Mouse (Mus musculus): ENCODE data around the gene Fbxw7. TPM values are rescaled to one million over a fixed set of nuclear protein-coding genes. Genes with fewer than 3 reads are reported as not detected.

The Fbxw7 gene
- polyA plus RNA-seq, 1 experiment from 2014 or later = 8.4 TPM

DNA sequence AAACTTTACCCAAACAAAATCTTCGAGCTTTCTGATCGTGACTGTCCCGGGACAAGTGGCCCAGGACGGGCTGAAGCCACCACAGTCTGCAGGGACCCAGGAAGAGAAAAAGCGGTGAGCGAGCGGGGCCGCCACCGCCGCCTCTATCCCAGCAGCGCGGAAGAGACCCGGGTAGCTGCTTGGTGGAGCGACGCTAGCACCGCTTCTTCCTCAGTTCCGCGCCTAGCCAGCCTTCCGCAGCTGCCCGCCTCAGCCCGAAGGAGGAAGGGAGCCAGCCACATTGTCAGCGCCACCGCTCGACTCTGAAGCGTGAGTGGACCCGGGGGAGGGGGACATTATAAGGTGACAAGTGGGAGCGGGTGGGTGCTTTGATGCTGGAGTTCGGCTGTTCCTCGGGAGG lies 393 bp downstream of the Fbxw7 start:
- Histone ChIP-seq H3K4me3 (ENCODE audit: low read depth, low read length) (peak overlapping the region; percentile 99), H3K9me3 (replicated peaks; ENCODE audit: control insufficient read depth, low read length) (no peaks in the 10 kb centered on the region), H3K27me3 (ENCODE audit: control insufficient read depth, insufficient read depth, low read length) (no peaks in the 10 kb centered on the region), H3K9ac (ENCODE audit: low read depth, low read length) (peak overlapping the region; percentile 89), H3K36me3 (ENCODE audit: control insufficient read depth, insufficient read depth, low read length) (no peaks in the 10 kb centered on the region), H3K27ac (ENCODE audit: low read depth, low read length) (0 out of 2 replicates have a peak overlapping the region, but pooled peaks have one; percentile 97), H3K4me2 (peak overlapping the region; percentile 99), H3K4me1 (ENCODE audit: control insufficient read depth, insufficient read depth, low read length) (peaks cover 15% of the 10 kb centered on the region; the same call in 1 of the 2 replicates)
- under 1% methylated on average over 29 of the region's 29 CpGs for WGBS (ENCODE audit: insufficient replicate concordance)
- ATAC-seq (replicated peaks; ENCODE audit: insufficient number of reproducible peaks, low FRiP score, low TSS enrichment) = no peak

DNA sequence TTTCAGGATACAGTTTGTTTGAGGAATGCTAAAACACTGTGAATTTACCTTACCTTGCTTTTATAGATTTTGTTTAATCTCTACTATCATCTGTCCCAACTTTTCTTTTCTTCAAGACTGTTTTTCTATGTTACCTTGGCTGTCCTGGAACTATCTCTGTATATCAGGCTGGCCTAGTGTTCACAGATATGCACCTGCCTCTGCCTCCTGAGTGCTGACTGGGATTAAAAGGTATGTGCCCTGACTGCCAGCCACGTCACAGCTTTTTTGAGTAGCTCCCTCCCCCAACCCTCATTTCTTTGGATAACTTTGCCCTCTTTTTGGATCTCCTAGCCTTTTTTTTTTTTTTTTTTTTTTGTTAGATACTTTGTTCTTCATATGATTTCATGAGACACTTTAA lies 1.9 kb downstream of the Fbxw7 start:
- Histone ChIP-seq H3K4me1 (ENCODE audit: control insufficient read depth, insufficient read depth, low read length) (peaks cover 15% of the 10 kb centered on the region; the same call in 1 of the 2 replicates), H3K4me3 (ENCODE audit: low read depth, low read length) (no peak overlapping the region), H3K36me3 (ENCODE audit: control insufficient read depth, insufficient read depth, low read length) (no peaks in the 10 kb centered on the region), H3K4me2 (no peak overlapping the region), H3K9ac (ENCODE audit: low read depth, low read length) (no peak overlapping the region), H3K27ac (ENCODE audit: low read depth, low read length) (no peak overlapping the region), H3K27me3 (ENCODE audit: control insufficient read depth, insufficient read depth, low read length) (no peaks in the 10 kb centered on the region), H3K9me3 (replicated peaks; ENCODE audit: control insufficient read depth, low read length) (no peaks in the 10 kb centered on the region)
- ATAC-seq (replicated peaks; ENCODE audit: insufficient number of reproducible peaks, low FRiP score, low TSS enrichment) = no peak
- WGBS (ENCODE audit: insufficient replicate concordance) = 73% methylated on average over 1 of the region's 1 CpGs

DNA sequence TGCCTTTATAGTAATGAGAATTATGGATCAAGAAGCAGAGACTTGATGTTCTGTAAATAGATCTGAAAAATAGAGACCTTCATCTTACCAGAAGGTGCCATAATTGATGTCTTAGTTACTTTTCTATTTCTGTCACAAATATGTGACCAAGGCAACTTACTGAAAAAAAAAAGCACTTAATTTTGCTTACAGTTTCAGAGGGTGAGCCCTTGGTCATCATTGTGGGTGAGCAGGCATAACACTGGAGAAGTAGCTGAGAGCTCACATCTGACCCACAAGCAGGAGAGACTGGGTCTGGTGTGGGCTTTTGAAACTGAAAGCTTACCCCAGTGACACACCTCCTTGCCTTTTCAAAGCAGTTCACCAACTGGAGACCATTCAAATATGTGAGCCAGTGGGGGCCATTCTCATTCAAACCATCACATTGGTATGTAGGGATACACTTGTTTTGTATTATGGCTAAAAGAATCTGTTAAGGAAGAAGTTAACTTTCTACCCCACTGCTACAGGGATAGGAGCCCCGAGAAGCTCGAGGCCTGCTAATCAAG lies 5.7 kb downstream of the Fbxw7 start:
- Histone ChIP-seq H3K27ac (ENCODE audit: low read depth, low read length) (no peak overlapping the region), H3K9ac (ENCODE audit: low read depth, low read length) (no peak overlapping the region)
- 66% methylated on average over 2 of the region's 2 CpGs for WGBS (ENCODE audit: insufficient replicate concordance)

DNA sequence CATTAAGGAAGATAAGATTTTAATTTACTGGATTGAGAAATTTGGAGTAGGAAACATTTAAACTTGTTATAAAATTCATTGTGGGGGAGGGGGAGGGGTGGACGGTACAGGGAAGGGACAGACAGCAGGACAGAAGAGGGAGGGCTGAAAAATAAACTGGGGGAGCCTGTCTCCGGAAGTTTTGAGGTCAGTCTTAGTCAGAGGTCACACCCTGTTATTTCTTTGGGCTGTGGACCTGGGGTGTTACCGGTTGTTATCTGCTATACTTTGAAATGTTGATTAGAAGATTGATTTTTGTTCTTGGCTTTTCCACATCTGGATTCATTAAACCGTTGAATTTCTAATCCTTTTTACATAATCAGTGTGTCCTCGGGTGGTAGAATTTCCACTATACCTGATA lies 10.9 kb downstream of the Fbxw7 start:
- 31% methylated on average over 5 of the region's 5 CpGs for WGBS (ENCODE audit: insufficient replicate concordance)
- Histone ChIP-seq H3K4me1 (ENCODE audit: control insufficient read depth, insufficient read depth, low read length) (no peaks in the 10 kb centered on the region), H3K4me3 (ENCODE audit: low read depth, low read length) (no peak overlapping the region), H3K27me3 (ENCODE audit: control insufficient read depth, insufficient read depth, low read length) (no peaks in the 10 kb centered on the region), H3K9me3 (replicated peaks; ENCODE audit: control insufficient read depth, low read length) (no peaks in the 10 kb centered on the region), H3K4me2 (no peak overlapping the region), H3K27ac (ENCODE audit: low read depth, low read length) (no peak overlapping the region), H3K9ac (ENCODE audit: low read depth, low read length) (no peak overlapping the region), H3K36me3 (ENCODE audit: control insufficient read depth, insufficient read depth, low read length) (no peaks in the 10 kb centered on the region)
- no peak for ATAC-seq (replicated peaks; ENCODE audit: insufficient number of reproducible peaks, low FRiP score, low TSS enrichment)

More for the DNA sequence above, 5.7 kb downstream of the Fbxw7 start:
- ATAC-seq (replicated peaks; ENCODE audit: insufficient number of reproducible peaks, low FRiP score, low TSS enrichment) = no peak
- H3K27me3 ChIP-seq (ENCODE audit: control insufficient read depth, insufficient read depth, low read length) = no peaks in the 10 kb centered on the region
- H3K9me3 ChIP-seq (replicated peaks; ENCODE audit: control insufficient read depth, low read length) = no peaks in the 10 kb centered on the region
- H3K4me2 ChIP-seq = no peak overlapping the region
- no peaks in the 10 kb centered on the region for H3K36me3 ChIP-seq (ENCODE audit: control insufficient read depth, insufficient read depth, low read length)
- H3K4me1 ChIP-seq (ENCODE audit: control insufficient read depth, insufficient read depth, low read length) = peaks cover 8% of the 10 kb centered on the region; the same call in 1 of the 2 replicates
- H3K4me3 ChIP-seq (ENCODE audit: low read depth, low read length) = no peak overlapping the region

DNA sequence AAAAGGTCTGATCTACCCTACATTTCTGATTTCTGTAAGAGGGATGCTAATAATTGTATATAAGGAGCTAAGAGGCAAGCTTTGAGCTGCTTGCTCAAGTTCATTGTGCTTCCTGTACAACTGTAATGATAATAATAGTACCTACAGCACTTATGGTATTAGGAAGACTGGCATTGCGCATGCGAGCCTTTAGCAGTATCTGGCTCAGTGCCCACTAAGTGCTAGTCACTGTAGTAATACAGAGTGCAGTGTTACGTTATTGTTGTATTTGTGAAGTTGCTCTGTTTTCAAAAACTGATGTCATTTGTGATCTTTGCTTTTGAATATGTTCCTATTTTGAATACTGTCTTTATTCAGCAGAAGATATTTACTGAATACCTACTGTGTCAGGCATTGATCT lies 11.3 kb downstream of the Fbxw7 start:
- no peak for ATAC-seq (replicated peaks; ENCODE audit: insufficient number of reproducible peaks, low FRiP score, low TSS enrichment)
- Histone ChIP-seq H3K27me3 (ENCODE audit: control insufficient read depth, insufficient read depth, low read length) (no peaks in the 10 kb centered on the region), H3K36me3 (ENCODE audit: control insufficient read depth, insufficient read depth, low read length) (no peaks in the 10 kb centered on the region), H3K9ac (ENCODE audit: low read depth, low read length) (no peak overlapping the region), H3K4me2 (no peak overlapping the region), H3K4me1 (ENCODE audit: control insufficient read depth, insufficient read depth, low read length) (no peaks in the 10 kb centered on the region), H3K27ac (ENCODE audit: low read depth, low read length) (no peak overlapping the region), H3K9me3 (replicated peaks; ENCODE audit: control insufficient read depth, low read length) (no peaks in the 10 kb centered on the region), H3K4me3 (ENCODE audit: low read depth, low read length) (no peak overlapping the region)
- WGBS (ENCODE audit: insufficient replicate concordance) = 65% methylated on average over 3 of the region's 3 CpGs

DNA sequence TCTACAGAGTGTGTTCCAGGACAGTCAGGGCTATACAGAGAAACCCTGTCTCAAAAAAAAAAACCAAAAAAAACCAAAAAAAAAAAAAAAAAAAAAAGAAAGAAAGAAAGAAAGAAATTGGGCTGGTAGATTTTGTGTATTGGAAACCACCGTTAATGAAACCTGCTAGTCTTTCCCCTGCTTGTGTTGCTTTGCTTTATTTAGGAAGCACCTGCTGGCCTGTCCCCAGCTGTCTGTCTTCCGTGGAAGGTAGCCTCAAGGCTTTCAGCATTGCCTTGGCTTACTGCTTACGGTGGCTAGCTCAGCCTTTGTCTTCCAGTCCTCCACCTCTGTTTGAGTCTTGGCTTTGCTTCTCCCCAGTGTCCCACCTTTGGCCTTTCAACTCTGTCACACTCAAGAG lies 11.9 kb downstream of the Fbxw7 start:
- Histone ChIP-seq H3K4me2 (no peak overlapping the region), H3K27me3 (ENCODE audit: control insufficient read depth, insufficient read depth, low read length) (no peaks in the 10 kb centered on the region), H3K27ac (ENCODE audit: low read depth, low read length) (no peak overlapping the region), H3K4me1 (ENCODE audit: control insufficient read depth, insufficient read depth, low read length) (no peaks in the 10 kb centered on the region), H3K4me3 (ENCODE audit: low read depth, low read length) (no peak overlapping the region), H3K9me3 (replicated peaks; ENCODE audit: control insufficient read depth, low read length) (no peaks in the 10 kb centered on the region), H3K9ac (ENCODE audit: low read depth, low read length) (no peak overlapping the region), H3K36me3 (ENCODE audit: control insufficient read depth, insufficient read depth, low read length) (no peaks in the 10 kb centered on the region)
- no peak for ATAC-seq (replicated peaks; ENCODE audit: insufficient number of reproducible peaks, low FRiP score, low TSS enrichment)
- 84% methylated on average over 3 of the region's 3 CpGs for WGBS (ENCODE audit: insufficient replicate concordance)

DNA sequence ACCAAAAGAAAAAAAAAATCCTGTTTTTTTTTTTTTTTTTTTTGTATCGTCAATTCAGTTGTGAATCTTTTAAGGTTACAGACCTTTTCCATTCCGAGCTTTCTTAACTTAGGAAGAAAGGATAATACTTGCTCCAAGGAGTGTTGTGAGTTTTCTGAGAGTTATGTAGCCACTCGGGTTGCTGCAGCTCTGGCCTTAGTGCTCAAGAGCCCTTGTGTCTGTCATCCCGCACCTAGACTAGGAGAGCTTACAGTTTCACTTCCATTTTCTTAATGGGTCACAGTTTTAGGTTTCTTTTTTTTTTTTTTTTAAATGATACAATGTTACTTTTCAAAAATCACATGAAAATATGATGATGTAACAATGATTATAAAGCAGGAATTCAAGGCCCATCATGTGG lies 12.5 kb downstream of the Fbxw7 start:
- 79% methylated on average over 4 of the region's 4 CpGs for WGBS (ENCODE audit: insufficient replicate concordance)

DNA sequence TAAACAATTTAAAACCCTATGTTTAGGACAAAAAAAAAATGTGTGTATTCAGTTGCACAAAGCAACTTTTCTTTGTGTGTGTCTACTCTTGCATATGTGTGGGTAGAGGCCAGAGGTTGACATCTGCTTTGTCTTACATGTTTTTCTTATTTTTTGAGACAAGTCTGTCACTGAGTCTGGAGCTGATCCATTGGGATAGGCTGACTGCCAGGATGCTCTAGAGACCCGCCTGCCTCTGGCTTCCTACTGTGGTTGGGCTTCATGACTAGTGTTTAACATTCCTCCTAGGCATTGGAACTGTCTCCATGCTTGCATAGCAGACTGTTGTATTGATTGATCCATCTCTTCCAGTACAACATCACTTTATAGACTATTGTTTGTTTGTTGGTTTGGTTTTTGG lies 14.3 kb downstream of the Fbxw7 start:
- ATAC-seq (replicated peaks; ENCODE audit: insufficient number of reproducible peaks, low FRiP score, low TSS enrichment) = no peak
- H3K4me3 ChIP-seq (ENCODE audit: low read depth, low read length) = no peak overlapping the region
- no peak overlapping the region for H3K9ac ChIP-seq (ENCODE audit: low read depth, low read length)
- H3K36me3 ChIP-seq (ENCODE audit: control insufficient read depth, insufficient read depth, low read length) = no peaks in the 10 kb centered on the region
- no peak overlapping the region for H3K4me2 ChIP-seq
- no peak overlapping the region for H3K27ac ChIP-seq (ENCODE audit: low read depth, low read length)
- no peaks in the 10 kb centered on the region for H3K4me1 ChIP-seq (ENCODE audit: control insufficient read depth, insufficient read depth, low read length)
- no peaks in the 10 kb centered on the region for H3K27me3 ChIP-seq (ENCODE audit: control insufficient read depth, insufficient read depth, low read length)
- 85% methylated on average over 1 of the region's 1 CpGs for WGBS (ENCODE audit: insufficient replicate concordance)
- no peaks in the 10 kb centered on the region for H3K9me3 ChIP-seq (replicated peaks; ENCODE audit: control insufficient read depth, low read length)

More for the DNA sequence above, 12.5 kb downstream of the Fbxw7 start:
- Histone ChIP-seq H3K27me3 (ENCODE audit: control insufficient read depth, insufficient read depth, low read length) (no peaks in the 10 kb centered on the region), H3K27ac (ENCODE audit: low read depth, low read length) (no peak overlapping the region), H3K9me3 (replicated peaks; ENCODE audit: control insufficient read depth, low read length) (no peaks in the 10 kb centered on the region), H3K4me3 (ENCODE audit: low read depth, low read length) (no peak overlapping the region), H3K4me2 (no peak overlapping the region), H3K36me3 (ENCODE audit: control insufficient read depth, insufficient read depth, low read length) (no peaks in the 10 kb centered on the region), H3K9ac (ENCODE audit: low read depth, low read length) (no peak overlapping the region), H3K4me1 (ENCODE audit: control insufficient read depth, insufficient read depth, low read length) (no peaks in the 10 kb centered on the region)
- no peak for ATAC-seq (replicated peaks; ENCODE audit: insufficient number of reproducible peaks, low FRiP score, low TSS enrichment)

DNA sequence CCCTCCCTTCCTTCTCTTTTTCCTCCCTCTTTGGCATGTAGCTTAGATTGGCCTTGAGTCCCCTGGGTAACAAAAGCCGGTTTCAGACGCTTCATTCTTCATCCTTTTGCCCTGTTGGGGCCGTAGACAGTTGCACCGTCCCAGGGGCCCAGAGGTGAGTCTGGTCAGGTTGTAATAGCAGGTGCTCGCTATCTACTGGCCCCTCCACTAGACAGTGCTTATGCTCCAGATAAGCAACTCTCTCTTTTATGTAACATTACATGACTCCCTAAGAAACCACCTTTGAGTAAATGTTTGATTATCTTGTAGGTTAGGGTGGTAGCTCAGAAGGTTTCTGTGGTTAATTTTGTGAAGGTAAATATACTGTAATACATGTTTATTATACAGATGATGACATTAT lies 21.0 kb downstream of the Fbxw7 start:
- no peak overlapping the region for H3K4me2 ChIP-seq
- no peak overlapping the region for H3K27ac ChIP-seq (ENCODE audit: low read depth, low read length)
- no peaks in the 10 kb centered on the region for H3K9me3 ChIP-seq (replicated peaks; ENCODE audit: control insufficient read depth, low read length)
- H3K4me1 ChIP-seq (ENCODE audit: control insufficient read depth, insufficient read depth, low read length) = no peaks in the 10 kb centered on the region
- H3K9ac ChIP-seq (ENCODE audit: low read depth, low read length) = no peak overlapping the region
- no peaks in the 10 kb centered on the region for H3K36me3 ChIP-seq (ENCODE audit: control insufficient read depth, insufficient read depth, low read length)
- WGBS (ENCODE audit: insufficient replicate concordance) = 73% methylated on average over 5 of the region's 5 CpGs
- no peaks in the 10 kb centered on the region for H3K27me3 ChIP-seq (ENCODE audit: control insufficient read depth, insufficient read depth, low read length)
- ATAC-seq (replicated peaks; ENCODE audit: insufficient number of reproducible peaks, low FRiP score, low TSS enrichment) = no peak
- no peak overlapping the region for H3K4me3 ChIP-seq (ENCODE audit: low read depth, low read length)
